Mouse (Mus musculus) cerebellum, adult 2 months (tissue): ENCODE results near the gene Bhlhe23.

Experiments
- CTCF ChIP-seq: fragments of 200-500 bp; IDR thresholded peaks from 2 replicates; pipeline ENCODE4 v1.5.1; 2011; ENCODE audit warnings: low read depth, mild to moderate bottlenecking, control low read depth, low read length, moderate library complexity, borderline replicate concordance; ENCODE audit not compliant: insufficient read depth
- POLR2A ChIP-seq: fragments of 200-500 bp; IDR thresholded peaks from 2 replicates; pipeline ENCODE4 v1.6.1; 2011; ENCODE audit warnings: low read length, control low read depth, borderline replicate concordance; ENCODE audit not compliant: insufficient read depth

DNA sequence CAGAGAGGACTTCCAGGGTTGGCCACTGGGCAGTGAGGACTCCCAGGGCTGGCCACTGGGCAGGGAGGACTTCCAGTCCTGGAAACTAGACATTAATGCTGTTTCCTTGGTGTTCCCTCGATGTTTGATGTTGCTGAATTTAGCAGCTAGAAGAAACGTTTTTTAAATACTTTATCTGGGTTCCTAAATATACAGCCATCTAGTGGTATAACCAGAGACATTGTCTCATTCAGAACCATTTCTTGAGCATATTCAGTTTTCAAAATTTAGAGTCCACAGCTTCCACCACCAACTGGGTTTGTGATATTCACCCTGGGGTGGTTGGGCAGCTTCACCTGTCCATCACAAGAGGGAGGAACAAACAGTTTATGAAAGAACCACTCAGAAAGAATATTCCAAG, 34.3 kb upstream of the Bhlhe23 start:
- TF ChIP-seq CTCF (no peak), POLR2A (no peak)
